Mouse (Mus musculus): ENCODE data around the gene S100a1.

DNA sequence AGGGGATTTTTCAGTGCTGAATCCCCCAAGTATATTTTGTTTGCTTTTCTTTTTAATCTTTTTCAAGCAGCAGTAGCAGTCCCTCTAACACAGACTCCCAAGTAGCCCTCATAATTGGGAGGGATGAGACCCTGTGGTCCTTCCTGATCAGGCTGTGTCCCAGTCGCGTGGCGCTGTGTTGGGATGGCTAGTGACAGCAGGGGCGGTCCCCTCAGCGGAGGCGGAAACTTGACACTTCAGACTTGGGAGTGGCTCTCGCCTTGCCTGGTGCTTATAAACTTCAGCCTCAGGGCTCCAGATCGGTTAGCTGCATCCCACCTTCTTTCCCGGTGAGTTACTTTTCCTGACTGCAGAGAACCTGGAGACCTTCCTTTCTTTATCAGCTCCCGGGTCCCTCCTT lies 499 bp upstream of the S100a1 start:
- TF ChIP-seq CTCF (IDR thresholded peaks at IDR 0.05; ENCODE audit: low read depth, low read length) (no peak), POLR2A (IDR thresholded peaks at IDR 0.05; ENCODE audit: borderline replicate concordance, low read depth, low read length) (no peak)
